Mouse (Mus musculus) stomach, postnatal 0 days (tissue): ENCODE results near the gene Olfr218. TPM values are rescaled to one million over a fixed set of nuclear protein-coding genes. Genes with fewer than 3 reads are reported as not detected.

Experiments
- ATAC-seq: fragments of 200-750 bp; cut with Nextera tagmentation; 2 replicates; pipeline ENCODE4 v1.8.0; 2017; ENCODE audit not compliant: low FRiP score, low TSS enrichment
- DNase-seq: peaks from one replicate; pipeline ENCODE4 v3.0.0-alpha.2; 2016; ENCODE audit warnings: low spot score
- H3K27ac ChIP-seq: fragments of 300-500 bp; sonication (generic); replicated peaks from 2 replicates; pipeline ENCODE4 v1.5.1; 2014; ENCODE audit warnings: mild to moderate bottlenecking, control low read depth
- H3K27me3 ChIP-seq: fragments of 300-500 bp; sonication (generic); 2 replicates; pipeline ENCODE4 v1.6.1; 2014; ENCODE audit warnings: low read length; ENCODE audit not compliant: control insufficient read depth, insufficient read depth
- H3K36me3 ChIP-seq: fragments of 300-500 bp; sonication (generic); 2 replicates; pipeline ENCODE4 v1.6.1; 2014; ENCODE audit warnings: low read length, mixed read lengths; ENCODE audit not compliant: control insufficient read depth, insufficient read depth
- H3K4me1 ChIP-seq: fragments of 300-500 bp; sonication (generic); replicated peaks from 2 replicates; pipeline ENCODE4 v1.6.1; 2014; ENCODE audit warnings: antibody characterized with exemption; ENCODE audit not compliant: control insufficient read depth, insufficient read depth
- H3K4me2 ChIP-seq: fragments of 300-500 bp; sonication (generic); replicated peaks from 2 replicates; pipeline ENCODE4 v1.6.1; 2014; ENCODE audit warnings: low read depth, mild to moderate bottlenecking, control low read depth, moderate library complexity
- H3K4me3 ChIP-seq: fragments of 300-500 bp; sonication (generic); 2 replicates; pipeline ENCODE4 v1.5.1; 2014; ENCODE audit warnings: low read depth, low read length, control low read depth
- H3K9ac ChIP-seq: fragments of 300-500 bp; sonication (generic); 2 replicates; pipeline ENCODE4 v1.6.1; 2014; ENCODE audit warnings: mild to moderate bottlenecking, low read length, control low read depth, mixed read lengths
- H3K9me3 ChIP-seq: fragments of 300-500 bp; sonication (generic); 2 replicates; pipeline ENCODE4 v1.6.1; 2016; ENCODE audit warnings: low read length; ENCODE audit not compliant: control insufficient read depth
- CTCF ChIP-seq: IDR thresholded peaks from 2 replicates; pipeline ENCODE4 v1.5.1; 2016; ENCODE audit warnings: antibody characterized with exemption, low read depth, mild to moderate bottlenecking, moderate library complexity
- EP300 ChIP-seq: optimal IDR thresholded peaks from 2 replicates; pipeline ENCODE3; 2016; ENCODE audit warnings: antibody characterized with exemption
- WGBS: fragments of 180-500 bp; shearing (Covaris S2); extraction: QIAGEN DNeasy Blood & Tissue Kit; methylation state at CpG from one replicate; pipeline ENCODE4 v1.1.7; 2014; 5-methylcytosine and 5-hydroxymethylcytosine counted together
- polyA plus RNA-seq: library from polyadenylated mRNA; unstranded; fragments of >200 nt; fragmentation: Nextera tagmentation; extraction: Ambion mirVana; gene quantifications from 2 replicates; pipeline ENCODE4 v1.2.1, GENCODE M21; 2015

Gene Olfr218
- polyA plus RNA-seq, result not detected in 2 replicates

- Histone ChIP-seq H3K36me3 (no peaks in the 10 kb centered on the region), H3K27me3 (no peaks in the 10 kb centered on the region), H3K4me2 (no peak within 1 kb of the TSS), H3K4me3 (no peak within 1 kb of the TSS), H3K27ac (no peak within 1 kb of the TSS), H3K9ac (no peak within 1 kb of the TSS), H3K4me1 (no peaks in the 10 kb centered on the region), H3K9me3 (no peaks in the 10 kb centered on the region)
- ATAC-seq (no peak), DNase-seq (no peak)
- TF ChIP-seq EP300, result no peak
- no peak for TF ChIP-seq CTCF
- WGBS, result 76% methylated on average over 5 of the region's 5 CpGs
These were observed at the start of gene Olfr218 for GRCm38 (mm10) chr1:173197508-173197907. Gene Olfr218 (plus strand): TSS chr1:173197808.

GRCm38 (mm10) chr1:173174154-173174842 lies 23.3 kb upstream of the Olfr218 start:
- Histone ChIP-seq H3K36me3 (no peaks in the 10 kb centered on the region), H3K4me3 (no peak overlapping the region), H3K9ac (no peak overlapping the region), H3K9me3 (no peaks in the 10 kb centered on the region), H3K27ac (no peak overlapping the region), H3K4me2 (no peak overlapping the region), H3K4me1 (no peaks in the 10 kb centered on the region), H3K27me3 (no peaks in the 10 kb centered on the region)
- TF ChIP-seq EP300, result no peak
- no peak for TF ChIP-seq CTCF
- ATAC-seq (no peak), DNase-seq (no peak)

- Histone ChIP-seq H3K9me3 (no peaks in the 10 kb centered on the region), H3K27me3 (no peaks in the 10 kb centered on the region), H3K4me3 (no peak within 1 kb of the TSS), H3K4me1 (no peaks in the 10 kb centered on the region), H3K4me2 (no peak within 1 kb of the TSS), H3K27ac (no peak within 1 kb of the TSS), H3K36me3 (no peaks in the 10 kb centered on the region), H3K9ac (no peak within 1 kb of the TSS)
- ATAC-seq (no peak), DNase-seq (no peak)
- WGBS, result 54% methylated on average over 3 of the region's 3 CpGs
- no peak for TF ChIP-seq CTCF
- no peak for TF ChIP-seq EP300
These were observed 7.1 kb upstream of the Olfr218 start, which contains the start of gene Olfr1406 for GRCm38 (mm10) chr1:173190540-173190939. Gene Olfr1406 (minus strand): TSS chr1:173190640.

GRCm38 (mm10) chr1:173192059-173192458 lies 5.5 kb upstream of the Olfr218 start:
- H3K27ac ChIP-seq, result no peak overlapping the region
- TF ChIP-seq CTCF, result no peak
- no peak for TF ChIP-seq EP300
- DNase-seq (no peak), ATAC-seq (no peak)
- no peaks in the 10 kb centered on the region for H3K36me3 ChIP-seq
- WGBS, result 67% methylated on average over 3 of the region's 3 CpGs
- H3K4me3 ChIP-seq, result no peak overlapping the region
- no peak overlapping the region for H3K9ac ChIP-seq
- H3K4me1 ChIP-seq, result no peaks in the 10 kb centered on the region
- no peaks in the 10 kb centered on the region for H3K27me3 ChIP-seq
- no peaks in the 10 kb centered on the region for H3K9me3 ChIP-seq
- H3K4me2 ChIP-seq, result no peak overlapping the region

- TF ChIP-seq CTCF, result no peak; the same call in 1 of the 2 replicates
- TF ChIP-seq EP300, result no peak
- WGBS, result 75% methylated on average over 2 of the region's 2 CpGs
These were observed 1.2 kb upstream of the Olfr218 start for GRCm38 (mm10) chr1:173196359-173196758.

GRCm38 (mm10) chr1:173212092-173212491 lies 14.5 kb downstream of the Olfr218 start, which contains the start of gene Olfr1404:
Gene Olfr1404 (plus strand): TSS chr1:173212392.
- no peak within 1 kb of the TSS for H3K4me2 ChIP-seq
- no peaks in the 10 kb centered on the region for H3K36me3 ChIP-seq
- ATAC-seq (no peak), DNase-seq (no peak)
- no peak for TF ChIP-seq EP300
- no peak for TF ChIP-seq CTCF
- H3K9me3 ChIP-seq, result no peaks in the 10 kb centered on the region
- H3K27me3 ChIP-seq, result no peaks in the 10 kb centered on the region
- H3K4me3 ChIP-seq, result no peak within 1 kb of the TSS
- no peak within 1 kb of the TSS for H3K9ac ChIP-seq
- H3K4me1 ChIP-seq, result no peaks in the 10 kb centered on the region
- H3K27ac ChIP-seq, result no peak within 1 kb of the TSS
- 59% methylated on average over 5 of the region's 5 CpGs for WGBS

More at GRCm38 (mm10) chr1:173196359-173196758, 1.2 kb upstream of the Olfr218 start:
- ATAC-seq (no peak), DNase-seq (no peak)
- H3K4me2 ChIP-seq, result no peak overlapping the region
- H3K9ac ChIP-seq, result no peak overlapping the region
- H3K27ac ChIP-seq, result no peak overlapping the region
- no peaks in the 10 kb centered on the region for H3K27me3 ChIP-seq
- no peaks in the 10 kb centered on the region for H3K36me3 ChIP-seq
- no peaks in the 10 kb centered on the region for H3K9me3 ChIP-seq
- H3K4me3 ChIP-seq, result no peak overlapping the region
- H3K4me1 ChIP-seq, result no peaks in the 10 kb centered on the region
